Mouse (Mus musculus) left cerebral cortex, adult 8-10 months (tissue): ENCODE data around the gene Lamb3. TPM values are rescaled to one million over a fixed set of nuclear protein-coding genes. Genes with fewer than 3 reads are reported as not detected.

ENCODE experiments used
- DNase-seq, 2 experiments: peaks; one replicate each; pipeline ENCODE4 v3.0.0; 2022; ENCODE audit warnings: low spot score in 2 of 2
- total RNA-seq, 4 experiments: library from RNA; stranded (reverse); gene quantifications; 2 replicates each; pipeline ENCODE4 v1.2.4; 2022

The Lamb3 gene
- total RNA-seq, 4 experiments from 2014 or later: 1.6 to 4.7 (median 2.1) TPM

- DNase-seq: no peak
Measured at GRCm38 (mm10) chr1:193309785-193310518, 102.5 kb downstream of the Lamb3 start.

DNA sequence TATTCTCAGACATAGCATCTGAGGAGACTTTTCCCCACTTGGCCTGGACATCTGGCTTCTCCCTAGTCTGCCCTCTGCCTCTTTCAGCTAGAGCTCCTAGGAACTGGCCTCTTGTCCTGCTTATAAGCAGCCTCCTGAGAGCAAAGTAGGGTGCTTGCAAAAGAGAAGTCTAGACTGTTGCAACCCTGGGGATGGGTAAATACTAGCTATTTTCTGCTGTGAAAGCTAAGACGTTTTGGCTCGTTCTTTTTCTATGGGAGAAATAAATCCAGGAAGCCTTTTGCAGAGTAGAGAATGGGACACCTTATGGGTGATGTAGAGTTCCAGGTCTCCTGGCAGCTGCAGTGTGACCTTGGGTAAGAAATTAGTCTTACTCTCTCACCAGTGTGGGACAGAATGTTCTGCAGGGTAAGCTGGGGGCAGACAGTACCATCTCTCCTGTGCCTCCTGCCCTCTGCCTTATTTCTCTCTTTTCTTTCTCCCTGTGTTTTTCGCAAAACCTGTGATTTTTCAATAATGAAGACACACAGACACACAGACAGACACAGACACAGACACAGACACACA is 103.1 kb downstream of the Lamb3 start:
- no peak for DNase-seq

GRCm38 (mm10) chr1:193311596-193311995 is 104.1 kb downstream of the Lamb3 start:
- no peak for DNase-seq

DNA sequence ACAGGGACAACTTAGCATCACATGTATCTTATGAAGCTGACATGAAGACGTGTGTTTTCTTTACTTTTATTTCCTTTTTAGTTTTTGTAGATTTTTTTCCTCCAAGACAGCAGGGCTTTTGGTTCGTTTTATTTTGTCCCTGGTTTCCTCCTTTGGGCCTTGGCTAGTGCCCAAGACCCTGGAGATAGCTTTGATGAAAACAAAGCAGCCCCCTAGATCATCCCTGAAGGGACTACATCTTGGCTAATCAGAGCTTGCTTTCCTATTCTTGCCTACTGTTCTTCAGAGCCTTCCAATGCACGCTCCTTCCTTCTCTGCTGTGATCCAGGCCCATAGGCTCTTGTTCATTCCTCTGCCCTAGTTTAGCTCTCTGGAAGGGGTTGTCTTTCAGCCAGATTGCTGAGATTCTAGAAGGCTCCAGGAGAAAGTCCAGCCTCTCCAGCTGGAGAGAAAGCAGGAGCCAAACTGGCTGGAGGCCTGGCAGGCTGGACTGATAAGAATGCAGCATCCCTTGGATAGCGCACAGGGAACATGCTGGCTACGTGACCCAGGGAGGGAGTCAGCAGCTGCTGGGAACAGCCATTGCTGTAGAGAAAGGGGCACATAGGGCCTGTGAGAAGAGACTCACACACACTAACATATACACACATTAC is 108.3 kb downstream of the Lamb3 start:
- DNase-seq: peak in 1 of 2 experiments; percentile 74

DNA sequence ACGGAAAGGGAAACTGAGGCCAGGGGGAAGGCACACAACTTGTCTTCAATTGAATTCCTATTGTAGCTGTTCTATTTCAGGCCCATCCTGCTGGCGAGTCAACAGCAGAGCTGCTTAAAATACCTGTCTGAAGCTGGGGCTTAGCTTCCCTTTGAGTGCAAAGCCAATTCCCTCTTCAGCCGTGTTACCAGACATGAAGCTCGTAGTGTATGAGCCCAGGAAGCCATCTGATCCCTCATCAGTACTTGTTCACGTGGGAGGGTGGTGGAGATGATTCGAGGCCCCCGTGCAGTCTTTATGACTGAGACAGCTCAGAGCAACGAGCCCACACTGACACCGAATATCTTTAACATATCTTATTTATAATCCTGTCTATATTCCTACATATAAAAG is 108.9 kb downstream of the Lamb3 start:
- DNase-seq: peak in 1 of 2 experiments; percentile 42

DNA sequence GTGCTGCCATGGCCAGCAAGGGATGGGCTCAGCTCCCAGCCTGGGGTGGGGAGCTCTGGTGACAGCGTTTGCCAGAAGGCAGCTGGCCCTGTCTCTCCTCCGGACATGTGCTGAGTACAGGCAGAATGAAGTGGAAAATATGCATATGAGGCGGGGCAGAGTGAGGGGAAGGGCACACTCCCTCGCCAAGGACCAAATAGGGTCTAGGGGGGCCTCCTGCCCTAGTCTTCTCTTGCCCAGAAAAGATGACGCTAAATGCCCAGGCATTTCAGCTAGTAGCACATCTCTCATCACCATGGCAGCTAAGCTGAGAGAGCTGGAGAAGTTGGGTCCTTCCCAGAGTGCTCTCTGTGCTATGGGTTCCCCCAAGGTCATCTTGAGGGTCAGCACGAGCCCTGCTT is 109.7 kb downstream of the Lamb3 start:
- peak in 1 of 2 experiments; percentile 69 for DNase-seq

DNA sequence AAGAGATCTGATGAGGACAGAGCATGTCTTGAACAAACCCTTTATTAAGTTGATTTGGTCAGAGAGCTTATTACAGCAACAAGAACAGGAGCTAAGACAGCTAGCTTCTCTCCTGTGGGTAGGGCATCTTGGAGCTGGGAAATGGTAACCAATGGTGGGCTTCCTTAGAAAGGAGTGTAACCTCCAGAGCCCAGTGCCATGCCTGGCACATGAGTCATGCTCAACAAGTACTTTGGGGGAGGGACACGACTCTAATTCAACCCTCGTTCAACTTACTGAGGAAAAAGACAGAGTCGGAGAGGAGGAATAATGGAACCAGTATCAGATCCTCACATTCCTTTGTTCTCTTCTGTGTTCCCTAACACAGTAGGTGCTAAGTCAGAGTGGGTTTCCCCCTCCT is 112.2 kb downstream of the Lamb3 start:
- no peak for DNase-seq

- DNase-seq: peak in 1 of 2 experiments; percentile 39
Measured at GRCm38 (mm10) chr1:193320398-193320797, 112.9 kb downstream of the Lamb3 start.

DNA sequence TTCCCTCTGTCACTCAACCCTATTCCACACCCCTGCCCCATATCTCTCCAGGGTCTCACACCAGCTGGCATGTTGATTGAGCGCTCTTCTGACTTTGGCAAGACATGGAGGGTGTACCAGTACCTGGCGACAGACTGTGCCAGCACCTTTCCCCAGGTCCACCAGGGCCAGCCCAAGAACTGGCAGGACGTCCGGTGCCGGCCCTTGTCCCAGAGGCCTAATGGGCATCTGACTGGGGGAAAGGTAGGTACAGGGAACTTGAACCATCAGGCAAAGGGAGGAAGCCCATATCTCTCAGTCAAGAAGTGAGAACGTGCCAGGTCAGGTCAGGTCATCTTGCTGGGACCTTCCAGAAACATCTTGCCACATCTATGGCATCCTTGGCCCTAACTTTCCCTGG is 116.2 kb downstream of the Lamb3 start:
- DNase-seq: no peak

DNA sequence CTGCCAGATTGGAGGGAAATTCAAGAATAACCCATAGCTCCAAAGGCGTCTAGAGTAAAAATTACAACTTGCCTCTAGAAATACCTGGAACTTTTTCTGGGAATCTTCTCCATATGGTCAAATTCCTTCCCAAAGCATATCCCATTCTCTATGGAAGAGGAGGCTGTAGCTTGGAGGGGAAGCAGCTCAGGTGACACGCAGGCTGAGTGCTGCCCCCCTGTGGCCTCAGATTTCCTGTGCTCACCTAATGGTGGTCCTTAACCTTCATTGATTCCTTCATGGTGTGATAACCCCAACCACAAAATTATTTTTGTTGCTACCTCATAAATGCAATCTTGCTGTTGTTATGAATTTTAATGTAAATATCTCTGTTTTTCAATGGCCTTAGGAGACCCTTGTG is 116.7 kb downstream of the Lamb3 start:
- no peak for DNase-seq

- no peak for DNase-seq
Measured at GRCm38 (mm10) chr1:193325891-193326290, 118.4 kb downstream of the Lamb3 start.

GRCm38 (mm10) chr1:193326456-193327145 is 119.1 kb downstream of the Lamb3 start:
- no peak for DNase-seq

GRCm38 (mm10) chr1:193327216-193327615 is 119.7 kb downstream of the Lamb3 start:
- no peak for DNase-seq

GRCm38 (mm10) chr1:193327686-193328085 is 120.2 kb downstream of the Lamb3 start:
- DNase-seq: no peak

DNA sequence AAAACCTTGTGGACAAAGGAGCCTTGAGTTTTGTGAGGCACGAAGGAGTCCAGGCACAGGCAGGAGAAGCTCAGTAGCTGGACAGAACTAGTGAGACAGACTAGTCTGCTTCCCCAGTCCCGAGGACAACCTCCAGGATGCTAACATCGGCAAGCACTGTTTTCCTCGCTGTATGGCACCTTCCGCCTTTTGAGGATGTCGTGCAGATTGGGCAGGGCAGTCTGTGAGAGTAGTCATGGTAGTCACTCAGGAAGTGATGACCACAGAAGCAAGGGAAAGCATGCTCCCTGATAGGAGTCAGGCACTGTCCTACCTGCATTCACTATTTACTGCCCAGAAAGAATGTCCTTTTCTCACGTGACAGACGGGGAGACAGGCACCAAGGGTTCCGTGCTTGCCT is 122.1 kb downstream of the Lamb3 start:
- DNase-seq: no peak

DNA sequence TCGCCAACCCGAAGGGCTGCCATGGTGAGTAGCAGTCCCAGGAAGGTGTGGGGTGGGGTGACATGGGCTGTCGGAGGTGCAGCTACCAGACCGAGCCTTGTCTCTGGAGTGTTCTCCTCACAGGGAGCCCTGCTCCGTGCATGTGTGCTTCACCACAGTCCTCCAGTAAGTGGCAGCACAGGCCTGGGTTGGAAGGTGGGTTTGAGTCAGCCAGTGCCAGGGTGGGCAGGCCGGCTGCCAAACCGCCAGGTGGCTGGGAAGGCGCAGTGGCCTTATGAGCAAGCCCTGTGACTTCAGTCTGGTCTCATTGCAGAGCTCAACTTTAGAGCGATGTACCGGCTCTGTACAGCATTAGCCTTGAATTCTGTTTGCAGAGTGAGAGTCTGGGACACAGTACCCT is 122.7 kb downstream of the Lamb3 start:
- DNase-seq: peak; percentile 70 to 86

DNA sequence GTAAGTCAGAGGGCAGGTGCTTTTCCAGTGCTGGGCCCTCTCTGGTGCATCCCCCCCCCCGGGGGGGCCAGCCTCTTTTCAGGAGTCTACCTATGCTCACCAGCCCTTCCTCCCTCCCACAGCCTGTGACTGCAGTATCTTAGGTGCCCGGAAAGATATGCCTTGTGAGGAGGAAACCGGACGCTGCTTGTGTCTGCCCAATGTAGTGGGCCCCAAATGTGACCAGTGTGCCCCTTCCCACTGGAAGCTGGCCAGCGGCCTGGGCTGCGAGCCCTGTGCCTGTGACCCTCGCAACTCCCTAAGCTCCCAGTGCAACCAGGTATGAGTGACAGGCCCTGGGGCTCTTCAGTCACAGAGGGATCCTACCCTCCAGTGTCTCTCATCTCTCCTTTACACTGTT is 123.1 kb downstream of the Lamb3 start:
- no peak for DNase-seq

- no peak for DNase-seq
Measured at GRCm38 (mm10) chr1:193332018-193332417, 124.5 kb downstream of the Lamb3 start.

- peak in 1 of 2 experiments; percentile 75 for DNase-seq
Measured at GRCm38 (mm10) chr1:193332671-193333070, 125.2 kb downstream of the Lamb3 start.

GRCm38 (mm10) chr1:193333776-193334175 is 126.3 kb downstream of the Lamb3 start:
- no peak for DNase-seq

DNA sequence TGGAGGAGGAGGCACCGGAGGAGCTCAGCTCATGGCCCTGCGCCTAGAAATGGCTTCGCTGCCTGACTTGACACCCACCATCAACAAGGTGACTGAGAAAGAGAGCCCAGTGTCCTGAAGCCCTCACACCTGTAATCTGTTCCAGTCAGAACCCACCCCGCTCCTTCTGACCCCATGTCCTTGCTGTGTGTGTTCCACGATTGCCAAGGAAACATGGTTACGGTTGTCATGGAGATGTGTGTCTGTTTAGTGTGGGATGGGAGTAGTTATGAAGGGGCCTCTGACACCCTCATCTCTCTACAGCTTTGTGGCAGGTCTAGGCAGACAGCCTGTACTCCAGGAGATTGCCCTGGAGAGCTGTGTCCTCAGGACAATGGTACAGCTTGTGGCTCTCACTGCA is 127.0 kb downstream of the Lamb3 start:
- no peak for DNase-seq
